Mouse (Mus musculus) forebrain, embryonic 15.5 days (tissue): Measurements from ENCODE around the gene Fam227b. TPM values are rescaled to one million over a fixed set of nuclear protein-coding genes. Genes with fewer than 3 reads are reported as not detected.

Experiments used
- ATAC-seq: fragments of 200-750 bp; cut with Nextera tagmentation; replicated peaks from 2 replicates; pipeline ENCODE4 v1.8.0; 2017; ENCODE audit warnings: mild to moderate bottlenecking, moderate TSS enrichment, moderate library complexity
- H3K27ac ChIP-seq: fragments of 300-500 bp; sonication (generic); replicated peaks from 2 replicates; pipeline ENCODE4 v1.5.1; 2015; ENCODE audit warnings: mild to moderate bottlenecking, inconsistent platforms
- H3K27me3 ChIP-seq: fragments of 300-500 bp; sonication (generic); 2 replicates; pipeline ENCODE4 v1.6.1; 2015; ENCODE audit warnings: inconsistent platforms
- H3K36me3 ChIP-seq: fragments of 300-500 bp; sonication (generic); 2 replicates; pipeline ENCODE4 v1.6.1; 2015; ENCODE audit warnings: mild to moderate bottlenecking, inconsistent platforms
- H3K4me1 ChIP-seq: fragments of 300-500 bp; sonication (generic); 2 replicates; pipeline ENCODE4 v1.6.1; 2015; ENCODE audit warnings: inconsistent platforms
- H3K4me2 ChIP-seq: fragments of 300-500 bp; sonication (generic); replicated peaks from 2 replicates; pipeline ENCODE4 v1.6.1; 2015; ENCODE audit warnings: mild to moderate bottlenecking, inconsistent platforms
- H3K4me3 ChIP-seq: fragments of 300-500 bp; sonication (generic); 2 replicates; pipeline ENCODE4 v1.5.1; 2015; ENCODE audit warnings: mild to moderate bottlenecking, inconsistent platforms
- H3K9ac ChIP-seq: fragments of 300-500 bp; sonication (generic); replicated peaks from 2 replicates; pipeline ENCODE4 v1.6.1; 2015; ENCODE audit warnings: mild to moderate bottlenecking, inconsistent platforms
- H3K9me3 ChIP-seq: fragments of 300-500 bp; sonication (generic); 2 replicates; pipeline ENCODE4 v1.6.1; 2016; ENCODE audit warnings: inconsistent platforms
- WGBS: fragments of 180-500 bp; shearing (Covaris S2); methylation state at CpG from one replicate; pipeline ENCODE4 v1.1.7; 2015; ENCODE audit warnings: mixed read lengths; 5-methylcytosine and 5-hydroxymethylcytosine counted together
- polyA plus RNA-seq: library from polyadenylated mRNA; unstranded; fragments of >200 nt; fragmentation: Nextera tagmentation; extraction: Ambion mirVana; gene quantifications from 2 replicates; pipeline ENCODE4 v1.2.1, GENCODE M21; 2015

Fam227b gene
- polyA plus RNA-seq, 1 experiment from 2014 or later = not detected

DNA sequence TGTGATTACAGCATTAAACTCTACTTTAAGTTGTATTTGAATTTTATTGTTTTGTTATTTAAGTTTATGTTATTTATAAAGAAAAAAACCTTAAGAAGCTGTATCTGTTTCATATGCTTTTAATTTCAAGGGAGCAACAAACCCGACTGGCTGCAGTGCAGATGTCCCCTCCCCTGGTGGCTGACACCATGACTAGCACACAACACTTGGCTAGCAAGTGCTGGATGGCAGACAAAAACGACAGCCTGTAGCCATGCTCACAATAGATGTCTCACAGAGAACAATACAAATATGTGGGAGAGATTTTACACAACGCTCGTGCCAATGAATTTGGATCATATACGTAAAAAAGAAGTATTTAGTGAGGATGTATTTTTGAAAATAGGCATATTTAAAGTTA, 61.4 kb downstream of the Fam227b start:
- H3K27ac ChIP-seq = no peak overlapping the region
- H3K4me2 ChIP-seq = no peak overlapping the region
- no peak for ATAC-seq
- H3K36me3 ChIP-seq = no peaks in the 10 kb centered on the region
- WGBS = 60% methylated on average over 5 of the region's 5 CpGs
- H3K9ac ChIP-seq = no peak overlapping the region
- no peaks in the 10 kb centered on the region for H3K27me3 ChIP-seq
- H3K4me1 ChIP-seq = no peaks in the 10 kb centered on the region
- no peak overlapping the region for H3K4me3 ChIP-seq
- no peaks in the 10 kb centered on the region for H3K9me3 ChIP-seq

DNA sequence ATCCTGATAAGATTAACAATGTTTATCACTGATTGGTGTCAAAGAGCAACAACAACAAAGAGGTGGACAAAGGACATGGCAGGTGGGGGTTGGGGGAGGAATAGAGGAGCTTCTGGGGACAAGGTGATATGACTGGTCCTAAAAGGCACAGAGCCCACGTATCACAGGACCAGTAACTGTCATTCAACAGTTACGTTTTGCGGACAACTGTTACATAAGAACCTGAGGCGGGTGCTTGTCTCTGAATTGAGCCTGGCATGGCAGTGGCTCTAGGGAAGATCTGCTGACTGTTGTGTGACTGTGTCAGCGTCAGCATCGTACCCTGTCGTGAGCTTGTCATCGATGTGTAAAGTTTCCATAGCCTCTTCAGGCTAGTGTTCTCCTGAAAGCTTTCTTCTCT, 65.6 kb downstream of the Fam227b start:
- no peak overlapping the region for H3K27ac ChIP-seq
- WGBS = 61% methylated on average over 8 of the region's 8 CpGs
- H3K27me3 ChIP-seq = no peaks in the 10 kb centered on the region
- no peak overlapping the region for H3K9ac ChIP-seq
- H3K4me3 ChIP-seq = no peak overlapping the region
- no peaks in the 10 kb centered on the region for H3K9me3 ChIP-seq
- H3K4me2 ChIP-seq = no peak overlapping the region
- no peak for ATAC-seq
- no peaks in the 10 kb centered on the region for H3K36me3 ChIP-seq
- H3K4me1 ChIP-seq = no peaks in the 10 kb centered on the region

DNA sequence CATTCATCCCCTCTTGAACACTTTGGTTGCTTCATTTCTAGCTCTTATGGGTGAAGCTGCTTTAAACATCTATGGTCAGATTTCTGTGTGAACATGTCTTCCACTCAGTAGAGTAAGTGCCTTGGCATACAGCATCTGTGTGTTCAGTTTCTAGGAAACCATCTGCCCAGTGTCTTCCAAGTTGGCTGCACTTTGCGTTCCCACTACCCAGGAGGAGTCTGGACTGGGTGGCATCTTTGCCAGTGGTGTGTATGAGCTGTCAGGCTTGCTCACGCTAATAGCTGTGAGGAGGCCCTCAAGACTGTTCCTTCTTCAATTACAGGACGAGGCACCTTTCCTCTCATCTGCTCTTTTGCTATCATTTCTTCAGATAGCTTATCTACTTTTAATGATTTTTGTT, 67.5 kb downstream of the Fam227b start:
- 73% methylated on average over 3 of the region's 3 CpGs for WGBS

DNA sequence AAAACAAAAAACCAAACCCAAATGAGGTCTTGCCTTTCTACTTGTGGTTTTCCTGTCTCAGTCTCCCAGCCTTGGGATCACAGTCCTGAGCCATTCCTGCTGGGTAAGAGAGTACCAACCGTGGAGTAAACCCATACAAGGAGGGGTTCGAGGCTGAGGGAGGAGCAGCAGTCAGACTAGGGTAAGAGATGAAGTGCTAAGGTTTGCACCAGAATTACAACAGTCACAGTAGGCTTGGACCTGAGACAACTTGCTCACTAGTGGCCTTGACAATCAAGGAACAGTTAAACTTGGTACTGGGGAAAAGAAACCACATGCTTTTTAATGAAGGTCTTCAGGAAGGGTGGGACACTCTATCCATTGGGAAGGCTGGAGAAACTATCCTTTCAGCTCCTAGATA, 72.7 kb downstream of the Fam227b start:
- no peak for ATAC-seq
- H3K27me3 ChIP-seq = no peaks in the 10 kb centered on the region
- H3K4me2 ChIP-seq = no peak overlapping the region
- H3K4me1 ChIP-seq = no peaks in the 10 kb centered on the region
- no peak overlapping the region for H3K27ac ChIP-seq
- WGBS = 79% methylated on average over 2 of the region's 2 CpGs
- no peak overlapping the region for H3K4me3 ChIP-seq
- no peaks in the 10 kb centered on the region for H3K36me3 ChIP-seq
- no peak overlapping the region for H3K9ac ChIP-seq
- no peaks in the 10 kb centered on the region for H3K9me3 ChIP-seq

More for the DNA sequence above, 67.5 kb downstream of the Fam227b start:
- Histone ChIP-seq H3K4me2 (no peak overlapping the region), H3K36me3 (no peaks in the 10 kb centered on the region), H3K9me3 (no peaks in the 10 kb centered on the region), H3K4me1 (no peaks in the 10 kb centered on the region), H3K4me3 (no peak overlapping the region), H3K9ac (no peak overlapping the region), H3K27ac (no peak overlapping the region), H3K27me3 (no peaks in the 10 kb centered on the region)
- no peak for ATAC-seq

DNA sequence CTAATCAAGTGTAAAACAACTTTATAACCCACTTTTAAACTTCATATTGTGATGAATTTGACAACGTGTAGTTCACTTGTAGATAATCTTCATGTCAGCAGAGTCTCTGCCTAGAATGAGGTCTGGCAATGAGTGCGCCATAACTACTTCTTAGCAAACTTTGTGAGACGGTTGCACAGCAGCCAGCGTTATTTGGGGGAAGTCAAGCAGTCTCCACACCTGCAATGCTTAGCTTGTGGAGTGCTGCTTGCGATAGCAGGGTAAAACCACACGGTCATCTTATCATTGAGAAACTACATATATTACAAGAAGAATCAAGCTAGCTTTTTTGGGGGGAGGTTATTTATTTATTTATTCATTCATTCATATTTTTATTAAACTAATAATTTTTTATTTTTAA, 75.3 kb downstream of the Fam227b start:
- no peak for ATAC-seq
- Histone ChIP-seq H3K4me3 (no peak overlapping the region), H3K27ac (no peak overlapping the region), H3K9ac (no peak overlapping the region), H3K9me3 (no peaks in the 10 kb centered on the region), H3K4me1 (no peaks in the 10 kb centered on the region), H3K27me3 (no peaks in the 10 kb centered on the region), H3K4me2 (no peak overlapping the region), H3K36me3 (no peaks in the 10 kb centered on the region)
- 96% methylated on average over 6 of the region's 6 CpGs for WGBS

DNA sequence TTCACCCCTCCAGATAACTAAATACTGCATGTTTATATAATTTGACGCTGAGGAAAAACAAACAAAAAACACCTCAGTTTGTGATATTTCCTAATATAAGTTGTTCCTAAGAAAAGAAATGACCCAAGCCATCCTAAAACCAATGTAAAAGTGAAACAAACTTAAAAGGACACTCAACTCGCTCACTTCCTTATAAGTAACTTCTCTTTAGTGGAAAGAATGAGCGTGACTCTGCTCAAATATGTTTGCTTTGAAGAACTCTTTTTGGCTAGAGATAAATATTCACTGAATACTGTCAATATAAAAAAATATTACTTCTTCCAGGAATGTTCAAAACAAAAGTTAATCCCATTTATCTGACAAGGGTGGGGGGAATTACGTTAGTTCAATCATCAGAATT, 78.1 kb downstream of the Fam227b start:
- no peaks in the 10 kb centered on the region for H3K9me3 ChIP-seq
- H3K27ac ChIP-seq = no peak overlapping the region
- H3K4me3 ChIP-seq = no peak overlapping the region
- no peak overlapping the region for H3K9ac ChIP-seq
- no peaks in the 10 kb centered on the region for H3K36me3 ChIP-seq
- H3K27me3 ChIP-seq = no peaks in the 10 kb centered on the region
- 90% methylated on average over 4 of the region's 4 CpGs for WGBS
- ATAC-seq = no peak
- H3K4me1 ChIP-seq = no peaks in the 10 kb centered on the region
- H3K4me2 ChIP-seq = no peak overlapping the region

DNA sequence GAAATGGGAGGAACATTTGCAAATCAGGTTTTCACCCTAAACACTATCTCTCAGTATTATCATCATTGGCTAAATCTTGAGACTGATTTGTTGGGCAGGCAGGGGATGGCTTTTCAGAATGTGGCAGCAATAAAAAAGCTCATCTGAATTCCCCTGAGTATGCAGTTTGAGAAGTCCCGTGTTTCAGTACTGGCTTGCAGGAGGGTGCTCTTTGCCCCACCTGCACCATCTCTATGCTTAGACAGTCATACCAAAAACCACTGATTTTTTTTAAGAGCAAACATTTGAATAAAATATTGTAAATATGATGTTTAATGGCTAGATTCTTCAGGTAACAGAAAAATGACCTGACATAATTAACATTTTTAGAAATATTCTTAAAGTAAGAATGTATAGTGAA, 82.1 kb downstream of the Fam227b start:
- WGBS = 87% methylated on average over 1 of the region's 1 CpGs
- ATAC-seq = no peak
- H3K9ac ChIP-seq = no peak overlapping the region

DNA sequence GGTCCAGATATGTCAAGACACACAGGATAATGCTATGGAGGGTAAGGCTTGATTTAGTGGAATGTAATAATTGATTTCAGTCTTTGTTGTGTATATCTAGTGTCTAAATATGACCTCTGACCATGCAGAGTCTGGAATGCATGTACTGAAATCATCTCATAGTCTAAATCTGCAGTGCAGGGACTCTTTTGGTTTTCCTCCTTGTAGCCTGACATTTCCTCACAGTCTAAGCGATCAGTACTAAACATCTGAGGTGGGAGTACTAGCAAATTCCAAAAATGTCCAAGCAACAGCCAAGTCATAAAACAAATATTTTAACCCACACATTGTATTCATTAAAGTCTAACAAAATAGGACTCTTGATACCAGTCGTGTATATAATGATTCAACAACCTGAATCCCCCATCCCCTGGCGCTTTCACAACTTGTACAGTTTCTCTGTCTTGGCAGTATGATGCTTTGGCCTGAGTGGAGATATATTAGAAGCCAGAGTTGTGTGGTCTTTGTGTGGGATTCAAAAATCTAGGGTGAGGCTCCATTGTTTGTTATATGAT, 86.4 kb downstream of the Fam227b start:
- no peak for ATAC-seq
- Histone ChIP-seq H3K27ac (no peak overlapping the region), H3K4me2 (no peak overlapping the region), H3K4me1 (peaks cover 12% of the 10 kb centered on the region), H3K9me3 (no peaks in the 10 kb centered on the region), H3K4me3 (no peak overlapping the region), H3K27me3 (no peaks in the 10 kb centered on the region), H3K36me3 (no peaks in the 10 kb centered on the region), H3K9ac (no peak overlapping the region)
- 94% methylated on average over 3 of the region's 3 CpGs for WGBS

More for the DNA sequence above, 82.1 kb downstream of the Fam227b start:
- H3K27ac ChIP-seq = no peak overlapping the region
- H3K4me2 ChIP-seq = no peak overlapping the region
- no peaks in the 10 kb centered on the region for H3K36me3 ChIP-seq
- H3K27me3 ChIP-seq = no peaks in the 10 kb centered on the region
- H3K9me3 ChIP-seq = no peaks in the 10 kb centered on the region
- H3K4me3 ChIP-seq = no peak overlapping the region
- no peaks in the 10 kb centered on the region for H3K4me1 ChIP-seq

DNA sequence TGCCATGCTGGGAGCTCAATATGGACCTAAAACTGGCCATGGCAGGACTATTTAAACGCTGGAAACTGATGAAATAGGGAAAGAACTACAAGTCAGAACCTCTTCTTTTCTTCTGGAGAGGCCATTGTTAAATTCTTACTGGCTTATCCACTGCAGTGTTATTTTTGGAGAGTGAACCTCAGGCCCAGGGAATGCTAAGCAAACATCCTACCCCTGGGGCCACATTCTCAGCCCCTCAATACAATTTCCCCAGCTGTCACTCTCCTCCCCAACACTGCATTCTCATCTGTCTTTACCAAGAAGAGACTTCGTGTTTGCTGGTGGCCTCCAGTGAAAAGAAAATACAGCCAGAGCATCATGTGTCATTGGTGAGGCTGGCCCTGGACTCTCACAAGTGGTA, 87.0 kb downstream of the Fam227b start:
- H3K27me3 ChIP-seq = no peaks in the 10 kb centered on the region
- H3K4me3 ChIP-seq = no peak overlapping the region
- H3K27ac ChIP-seq = no peak overlapping the region
- no peak overlapping the region for H3K4me2 ChIP-seq
- ATAC-seq = no peak
- no peaks in the 10 kb centered on the region for H3K36me3 ChIP-seq
- no peak overlapping the region for H3K9ac ChIP-seq
- no peaks in the 10 kb centered on the region for H3K9me3 ChIP-seq
- 53% methylated on average over 2 of the region's 2 CpGs for WGBS
- peaks cover 12% of the 10 kb centered on the region for H3K4me1 ChIP-seq

DNA sequence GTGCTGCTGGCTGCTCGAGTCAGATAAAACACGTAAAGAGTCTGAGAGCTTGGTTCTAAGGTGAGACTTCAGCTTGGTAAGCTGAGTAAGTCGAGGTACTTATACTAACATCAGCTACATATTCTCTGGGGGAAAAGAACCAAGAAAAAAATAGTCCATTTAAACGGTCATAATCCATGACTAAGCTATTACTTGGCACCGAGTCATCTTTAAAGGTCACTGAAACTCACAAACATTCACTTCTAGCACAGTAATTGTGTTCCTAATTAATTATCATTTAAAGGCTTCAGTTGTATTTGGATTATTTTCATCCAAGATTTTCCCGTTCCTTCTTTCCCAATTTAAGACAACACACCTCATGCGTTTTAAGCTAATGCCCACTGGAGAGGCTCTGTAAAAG, 88.9 kb downstream of the Fam227b start:
- H3K4me2 ChIP-seq = no peak overlapping the region
- H3K27ac ChIP-seq = no peak overlapping the region
- no peak overlapping the region for H3K4me3 ChIP-seq
- no peaks in the 10 kb centered on the region for H3K36me3 ChIP-seq
- no peaks in the 10 kb centered on the region for H3K27me3 ChIP-seq
- H3K9ac ChIP-seq = no peak overlapping the region
- ATAC-seq = no peak
- no peaks in the 10 kb centered on the region for H3K9me3 ChIP-seq
- 76% methylated on average over 7 of the region's 7 CpGs for WGBS
- H3K4me1 ChIP-seq = peaks cover 12% of the 10 kb centered on the region

DNA sequence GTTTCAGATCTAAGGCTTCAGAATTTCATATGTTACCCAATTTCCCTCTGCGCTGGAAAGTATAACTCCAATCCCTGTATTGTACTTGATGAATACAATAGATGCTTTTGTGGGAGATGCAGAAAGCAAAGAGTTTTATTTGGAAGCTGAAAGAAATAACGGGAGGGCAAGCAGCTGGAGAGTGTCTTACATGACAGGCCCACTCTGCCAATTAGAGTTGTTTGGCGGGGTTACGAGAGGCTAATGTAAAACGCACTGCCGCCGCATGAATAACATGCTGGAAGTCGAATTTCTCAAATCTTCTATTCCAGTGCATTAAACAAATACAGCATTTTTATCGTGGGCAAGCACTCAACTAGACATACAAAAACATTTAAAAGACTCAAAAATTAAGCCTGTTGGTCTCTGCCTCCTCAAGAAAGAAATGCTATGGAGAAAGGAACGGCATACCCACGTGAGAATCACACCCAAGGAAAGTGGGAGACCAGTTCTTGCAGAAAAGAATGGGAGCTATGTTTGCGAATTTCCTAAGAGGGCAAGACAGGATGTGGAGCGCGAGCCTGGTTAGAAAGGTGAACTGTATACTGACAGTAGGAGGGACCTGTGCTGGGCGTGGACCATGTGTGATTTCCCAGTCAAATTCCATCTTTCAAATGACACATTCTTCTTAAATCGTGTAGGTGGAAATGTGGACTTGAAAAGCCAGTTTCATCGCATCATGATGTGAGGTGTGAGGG, 90.6 kb downstream of the Fam227b start:
- Histone ChIP-seq H3K27ac (0 out of 2 replicates have a peak overlapping the region, but pooled peaks have one; percentile 15), H3K9ac (no peak overlapping the region), H3K27me3 (no peaks in the 10 kb centered on the region), H3K4me1 (peaks cover 12% of the 10 kb centered on the region), H3K36me3 (no peaks in the 10 kb centered on the region), H3K4me2 (peak overlapping the region; percentile 23), H3K4me3 (no peak overlapping the region), H3K9me3 (no peaks in the 10 kb centered on the region)
- peak; percentile 72 for ATAC-seq
- WGBS = 33% methylated on average over 17 of the region's 17 CpGs

DNA sequence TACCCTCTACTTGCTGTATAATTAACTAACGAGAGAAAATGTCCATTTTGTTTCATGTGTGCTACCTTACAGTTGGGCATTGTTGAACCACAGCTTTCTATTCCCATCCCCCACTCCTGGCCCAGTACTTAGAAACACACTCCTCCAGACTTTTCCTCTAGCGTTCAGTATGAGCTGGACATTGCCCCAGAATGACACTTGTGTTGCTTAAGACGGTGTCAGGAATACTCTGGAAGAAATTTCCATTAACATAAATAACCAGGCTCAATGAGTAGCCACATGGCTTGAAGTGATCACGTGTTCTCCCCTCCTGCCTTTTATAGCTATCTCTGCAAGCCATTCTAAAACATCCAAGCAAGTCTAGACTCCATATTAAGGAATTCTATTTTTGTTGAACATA, 91.2 kb downstream of the Fam227b start:
- ATAC-seq = peak; percentile 66
- Histone ChIP-seq H3K27ac (0 out of 2 replicates have a peak overlapping the region, but pooled peaks have one; percentile 15), H3K9ac (no peak overlapping the region), H3K4me2 (no peak overlapping the region), H3K27me3 (no peaks in the 10 kb centered on the region), H3K4me1 (peaks cover 12% of the 10 kb centered on the region), H3K4me3 (no peak overlapping the region), H3K9me3 (no peaks in the 10 kb centered on the region), H3K36me3 (no peaks in the 10 kb centered on the region)
- 23% methylated on average over 4 of the region's 4 CpGs for WGBS

DNA sequence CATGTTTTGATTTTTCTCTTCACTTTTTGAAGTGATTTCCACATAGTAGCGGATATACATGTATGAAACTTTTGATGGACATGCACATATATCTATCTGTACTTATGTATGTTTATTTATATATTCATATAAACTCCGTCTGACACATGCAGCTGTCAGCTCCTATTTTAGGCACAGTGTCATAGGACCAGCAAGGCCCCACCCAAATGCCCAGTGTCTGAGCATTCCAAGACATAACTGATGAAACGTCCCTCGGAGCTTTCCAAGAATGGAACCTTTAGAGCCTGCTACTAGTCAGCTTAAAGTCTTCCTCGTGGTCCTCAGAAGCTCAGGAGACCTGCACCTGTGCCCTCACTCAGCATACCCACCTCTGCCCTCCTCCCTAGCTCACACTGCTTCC, 98.1 kb downstream of the Fam227b start:
- no peak for ATAC-seq
- Histone ChIP-seq H3K27me3 (no peaks in the 10 kb centered on the region), H3K4me2 (no peak overlapping the region), H3K9me3 (no peaks in the 10 kb centered on the region), H3K36me3 (no peaks in the 10 kb centered on the region), H3K9ac (no peak overlapping the region), H3K4me3 (no peak overlapping the region), H3K27ac (no peak overlapping the region), H3K4me1 (no peaks in the 10 kb centered on the region)
- WGBS = 82% methylated on average over 5 of the region's 5 CpGs
